Mouse (Mus musculus) bone marrow, adult 2 months (tissue): ENCODE data around the gene Mdk. TPM values are rescaled to one million over a fixed set of nuclear protein-coding genes. Genes with fewer than 3 reads are reported as not detected.
A peak's percentile ranks its signal among the peaks of the same experiment; 100 is the strongest.

ENCODE experiments used
- H3K27ac ChIP-seq: fragments of 200-500 bp; 2 replicates; pipeline ENCODE4 v1.5.1; 2012; ENCODE audit warnings: low read depth, mild to moderate bottlenecking, control low read depth, inconsistent platforms, low read length; ENCODE audit not compliant: control insufficient read depth, poor library complexity, insufficient read depth
- H3K4me1 ChIP-seq: fragments of 200-500 bp; 2 replicates; pipeline ENCODE4 v1.6.1; 2011; ENCODE audit warnings: low read length; ENCODE audit not compliant: control insufficient read depth, insufficient read depth
- H3K4me3 ChIP-seq: fragments of 200-500 bp; replicated peaks from 2 replicates; pipeline ENCODE3; 2011; ENCODE audit warnings: mild to moderate bottlenecking, low read depth, low read length, control low read depth; ENCODE audit not compliant: control insufficient read depth
- CTCF ChIP-seq: fragments of 200-500 bp; IDR thresholded peaks from 2 replicates; pipeline ENCODE4 v1.5.1; 2011; ENCODE audit warnings: low read length, control low read depth; ENCODE audit not compliant: control insufficient read depth, insufficient read depth
- POLR2A ChIP-seq: fragments of 200-500 bp; IDR thresholded peaks from 2 replicates; pipeline ENCODE4 v1.6.1; 2011; ENCODE audit warnings: low read depth, mild to moderate bottlenecking, control low read depth, low read length, borderline replicate concordance; ENCODE audit not compliant: control insufficient read depth
- WGBS: fragments of 180-500 bp; shearing (Covaris S2); methylation state at CpG from one replicate; pipeline ENCODE4 v1.1.7; 2018; 5-methylcytosine and 5-hydroxymethylcytosine counted together
- polyA plus RNA-seq: library from polyadenylated mRNA; stranded (reverse); fragments of >200 nt; gene quantifications from 2 replicates; pipeline ENCODE4 v1.2.4, GENCODE M21; 2011; ENCODE audit warnings: low replicate concordance; ENCODE audit not compliant: missing spikeins, insufficient read depth, insufficient read length

Gene Mdk
- polyA plus RNA-seq, 1 experiment: 18.6 TPM

DNA sequence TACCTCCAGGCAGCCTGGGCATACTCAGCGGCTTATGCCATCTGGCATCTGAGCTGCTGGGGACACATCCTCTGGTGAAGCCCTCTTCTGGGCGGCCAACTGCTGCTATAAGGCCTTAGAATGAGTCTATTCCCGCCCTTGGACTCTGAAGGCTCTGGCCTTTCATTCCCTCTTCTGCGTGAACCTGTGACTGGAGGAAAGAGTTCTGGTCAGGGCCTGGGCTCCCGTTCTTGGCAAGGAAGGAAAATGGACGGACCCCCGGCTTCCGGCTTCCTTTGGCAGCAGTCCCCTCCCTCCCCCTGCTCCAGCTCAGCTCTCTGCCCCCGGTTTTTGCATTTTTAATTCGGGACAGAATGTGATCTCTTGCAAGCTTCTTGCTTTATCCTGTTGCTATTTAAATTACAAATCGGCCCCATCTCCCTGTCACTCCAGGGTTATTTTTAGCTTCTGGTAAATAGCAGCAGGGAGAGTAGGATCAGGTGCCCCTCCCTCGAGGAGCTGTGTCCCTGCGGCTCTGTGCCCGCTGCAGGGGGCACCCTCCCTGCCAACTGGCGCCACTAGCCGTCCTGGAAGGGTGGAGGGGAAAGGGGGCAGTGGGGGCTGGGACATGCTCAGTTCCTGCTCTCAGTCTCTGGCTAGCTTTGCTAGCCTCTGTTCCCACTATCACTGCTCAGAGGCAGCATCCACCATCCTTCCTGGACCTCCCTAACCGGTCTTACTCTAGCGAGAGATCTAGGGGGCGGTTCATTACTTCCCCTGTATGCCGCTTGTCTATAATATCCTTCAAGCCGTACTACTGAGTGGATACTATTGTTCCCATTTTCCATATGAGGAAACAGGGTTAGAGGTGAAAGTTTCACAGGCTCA, 39.4 kb upstream of the Mdk start:
- 24% methylated on average over 21 of the region's 21 CpGs for WGBS
- peaks cover 4% of the 10 kb centered on the region for H3K4me1 ChIP-seq
- peak overlapping the region; percentile 10 for H3K4me3 ChIP-seq
- peak overlapping the region; percentile 72 for H3K27ac ChIP-seq
- TF ChIP-seq POLR2A (no peak), CTCF (no peak)

DNA sequence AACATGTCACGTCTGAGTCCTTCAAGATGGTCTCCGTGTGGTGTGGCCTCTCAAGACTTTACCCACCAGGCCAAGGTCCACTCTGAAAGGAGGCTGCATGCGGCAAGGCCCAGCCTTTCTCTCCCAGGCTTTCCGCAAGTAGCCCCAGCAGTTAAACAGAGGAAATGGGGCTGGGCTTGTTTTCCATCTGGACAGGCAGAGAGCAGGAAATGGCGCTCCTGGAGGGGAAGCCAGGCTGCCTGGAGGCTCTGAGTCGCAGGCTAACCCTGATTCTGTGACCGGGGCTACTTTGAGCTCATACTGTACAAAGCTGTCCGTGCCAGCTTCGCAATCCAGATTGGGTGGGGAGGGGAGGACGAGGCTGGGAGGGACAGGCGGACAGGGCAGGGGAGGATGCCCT, 35.9 kb upstream of the Mdk start:
- peaks cover 7% of the 10 kb centered on the region for H3K4me1 ChIP-seq
- WGBS: 53% methylated on average over 11 of the region's 11 CpGs
- TF ChIP-seq POLR2A (no peak), CTCF (no peak)
- no peak overlapping the region for H3K4me3 ChIP-seq
- H3K27ac ChIP-seq: no peak overlapping the region

DNA sequence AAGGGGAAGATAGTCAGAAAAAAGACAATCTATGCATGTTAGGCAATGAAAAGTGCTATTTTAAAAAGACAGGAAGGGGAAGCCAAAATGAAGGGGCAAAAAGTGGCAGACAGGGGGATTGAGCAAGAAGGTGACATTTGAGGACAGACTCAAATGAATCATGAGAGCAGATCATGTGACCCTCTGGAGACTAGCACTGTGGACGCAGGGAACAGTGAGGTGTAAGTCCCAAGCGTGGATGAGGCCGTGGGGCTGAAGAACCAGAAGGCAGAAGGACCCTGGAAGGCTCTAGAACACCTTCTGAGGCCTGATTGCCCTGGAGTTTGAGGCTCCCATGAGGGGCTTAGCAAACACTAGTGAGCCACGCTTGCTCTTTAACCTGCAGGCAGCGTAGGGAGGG, 34.3 kb upstream of the Mdk start:
- WGBS: 43% methylated on average over 5 of the region's 5 CpGs
- Histone ChIP-seq H3K27ac (peak overlapping the region; percentile 42), H3K4me3 (no peak overlapping the region), H3K4me1 (peaks cover 9% of the 10 kb centered on the region)
- no peak for TF ChIP-seq CTCF
- no peak for TF ChIP-seq POLR2A

DNA sequence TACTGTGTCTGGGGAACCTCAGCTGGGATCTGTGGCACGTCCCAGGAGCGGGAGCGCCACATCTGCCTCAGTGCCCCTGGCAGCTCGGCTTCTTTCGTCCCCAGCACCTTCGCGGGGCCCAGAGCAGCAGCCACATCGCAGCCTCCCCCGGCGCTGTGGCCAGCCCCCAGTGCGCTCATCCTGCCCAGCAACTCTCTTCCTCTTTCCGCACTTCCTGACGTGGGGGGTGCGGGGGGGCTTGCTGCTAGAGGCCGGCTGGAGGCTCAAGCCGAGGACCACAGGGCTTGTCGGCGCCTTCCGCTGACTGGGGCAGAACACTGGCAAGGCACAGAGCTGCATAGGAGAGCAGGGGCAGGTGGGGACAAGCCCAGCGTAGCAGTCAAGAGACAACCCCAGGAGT, 33.3 kb upstream of the Mdk start:
- TF ChIP-seq POLR2A (peak; percentile 84; the same call in 1 of the 2 replicates), CTCF (no peak)
- Histone ChIP-seq H3K4me3 (peak overlapping the region; percentile 91), H3K4me1 (peaks cover 11% of the 10 kb centered on the region), H3K27ac (peak overlapping the region; percentile 96)
- WGBS: under 1% methylated on average over 20 of the region's 20 CpGs

DNA sequence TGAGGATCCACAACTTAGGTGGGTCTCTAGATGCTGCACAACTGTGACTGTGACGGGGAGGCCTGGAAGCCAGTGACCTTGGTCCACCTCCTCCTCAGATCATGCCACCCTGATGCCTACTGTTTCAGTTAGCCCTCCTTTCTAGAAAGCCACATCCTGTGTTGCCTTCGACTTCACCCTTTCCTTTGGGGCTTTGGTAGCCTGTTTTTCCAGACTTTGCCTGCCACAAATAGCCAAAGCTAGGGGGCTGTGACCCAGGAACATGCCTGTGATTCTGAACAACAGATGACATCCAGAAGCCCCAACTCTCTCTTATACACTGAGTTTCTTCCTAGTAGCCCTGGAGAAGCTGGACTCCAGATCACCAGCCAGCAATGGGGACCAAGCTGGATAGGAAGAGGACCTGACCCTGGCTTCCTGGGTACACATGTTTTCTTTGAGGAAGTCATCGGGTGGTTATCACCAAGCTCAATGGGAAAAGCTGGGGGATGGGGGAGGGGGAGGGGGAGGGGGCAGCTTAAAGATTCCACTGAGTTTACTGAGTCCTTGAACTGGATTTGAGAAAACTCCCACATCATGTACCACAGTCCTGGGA, 32.6 kb upstream of the Mdk start:
- H3K4me1 ChIP-seq: peaks cover 11% of the 10 kb centered on the region
- 10% methylated on average over 3 of the region's 3 CpGs for WGBS
- H3K27ac ChIP-seq: peak overlapping the region; percentile 96; the same call in 1 of the 2 replicates
- peak overlapping the region; percentile 91 for H3K4me3 ChIP-seq
- no peak for TF ChIP-seq CTCF
- no peak for TF ChIP-seq POLR2A

DNA sequence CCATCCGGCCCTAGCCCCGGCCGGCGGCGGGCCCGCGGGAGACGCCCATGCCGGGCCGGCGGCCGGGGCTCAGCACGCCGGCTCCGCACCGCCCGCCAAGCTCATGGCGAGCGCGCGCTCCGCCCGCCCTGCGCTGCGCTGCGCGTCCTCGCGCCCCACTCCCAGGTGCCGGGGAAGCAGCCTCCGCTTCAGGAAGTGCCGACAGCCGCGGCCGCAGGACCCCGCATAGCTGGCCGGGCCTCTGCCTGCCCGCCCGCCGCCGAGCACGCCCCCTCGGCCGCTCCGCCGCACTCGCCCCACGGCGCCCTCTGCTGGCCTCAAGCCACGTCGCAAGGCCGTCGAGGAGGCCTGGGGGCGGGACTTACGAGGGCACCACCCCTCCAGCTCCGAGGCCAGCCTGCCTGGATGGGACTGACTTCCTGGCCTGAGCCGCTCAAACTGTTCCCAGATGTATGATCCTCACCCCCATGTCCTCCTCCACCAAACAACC, 31.4 kb upstream of the Mdk start:
- TF ChIP-seq POLR2A: peak; percentile 53; the same call in 1 of the 2 replicates
- peak; percentile 88 for TF ChIP-seq CTCF
- H3K4me1 ChIP-seq: peaks cover 12% of the 10 kb centered on the region
- H3K4me3 ChIP-seq: peak overlapping the region; percentile 76
- H3K27ac ChIP-seq: peak overlapping the region; percentile 86
- 1% methylated on average over 56 of the region's 57 CpGs for whole genome bisulfite sequencing

DNA sequence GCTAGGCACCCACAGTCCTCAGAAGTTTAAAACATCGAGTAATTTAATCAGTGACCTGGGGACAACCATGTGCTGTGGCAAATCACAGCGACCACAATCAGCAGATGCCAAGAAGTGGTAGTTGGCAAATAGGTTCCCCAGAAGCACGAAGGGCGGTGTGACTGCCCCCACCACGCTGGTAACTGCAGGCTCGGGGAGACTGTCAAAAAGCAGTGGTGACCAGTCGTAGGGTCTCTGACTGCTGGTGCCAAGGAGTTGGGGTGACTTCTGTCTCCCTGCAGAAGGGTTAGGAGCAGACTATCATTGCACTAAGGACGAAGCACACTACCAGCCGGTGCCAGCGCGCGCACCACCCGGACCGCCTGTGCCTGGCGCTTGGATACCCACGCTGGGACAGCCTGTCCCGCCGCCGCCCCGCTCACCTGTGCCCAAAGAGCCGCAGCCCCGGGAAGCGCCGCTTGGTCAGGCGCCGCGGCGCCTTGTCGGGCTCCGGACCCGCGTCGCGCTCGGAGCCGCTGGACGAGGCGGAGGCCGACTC, 30.8 kb upstream of the Mdk start:
- H3K4me1 ChIP-seq: peaks cover 14% of the 10 kb centered on the region
- TF ChIP-seq POLR2A (no peak), CTCF (no peak)
- peak overlapping the region; percentile 67 for H3K4me3 ChIP-seq
- peak overlapping the region; percentile 86 for H3K27ac ChIP-seq
- under 1% methylated on average over 39 of the region's 39 CpGs for WGBS
